Mouse (Mus musculus): ENCODE measurements around the gene Ankar.

- TF ChIP-seq POLR2A (IDR thresholded peaks at IDR 0.05; ENCODE audit: low read depth, low read length) (no peak), CTCF (conservative IDR thresholded peaks at IDR 0.05; ENCODE audit: insufficient read depth, insufficient read length, low read depth, low read length) (no peak)
Observed at GRCm38 (mm10) chr1:72601233-72601632, 99.1 kb downstream of the Ankar start.
